Mouse (Mus musculus) embryonic fibroblast, embryonic 13.5 days (primary cell): ENCODE measurements around the gene Gtpbp8.

Experiments
- CTCF ChIP-seq: IDR thresholded peaks from 2 replicates; pipeline ENCODE4 v1.5.1; 2011; ENCODE audit warnings: mild to moderate bottlenecking, control low read depth, low read length, moderate library complexity, borderline replicate concordance; ENCODE audit not compliant: insufficient read depth
- POLR2A ChIP-seq: IDR thresholded peaks from 2 replicates; pipeline ENCODE4 v1.6.1; 2011; ENCODE audit warnings: low read depth, mild to moderate bottlenecking, control low read depth, low read length, moderate library complexity

DNA sequence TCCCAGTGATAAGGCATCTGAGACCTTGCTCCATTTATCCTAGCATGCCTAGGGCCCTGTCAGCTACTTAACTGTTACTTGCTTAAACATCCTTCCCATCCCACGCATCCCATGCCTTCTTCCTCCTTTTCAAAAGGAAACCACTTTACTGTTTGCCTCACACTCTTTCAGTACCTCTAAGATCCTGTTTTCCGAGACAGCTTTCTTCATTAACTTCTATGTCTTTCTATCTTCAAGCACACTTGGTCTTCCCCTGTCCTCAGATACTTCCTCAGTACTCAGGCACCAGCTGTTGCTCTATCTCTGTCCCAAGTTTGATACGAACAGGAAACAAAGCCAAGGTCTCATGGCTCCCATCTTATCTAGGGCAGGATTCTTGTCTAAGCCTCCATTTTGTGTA is 27.5 kb upstream of the Gtpbp8 start:
- TF ChIP-seq POLR2A = no peak
- no peak for TF ChIP-seq CTCF
